Mouse (Mus musculus) cortical plate, adult 2 months (tissue): Measurements from ENCODE around the gene Fkbp2.

ENCODE experiments used
- CTCF ChIP-seq: fragments of 200-500 bp; IDR thresholded peaks from 2 replicates; pipeline ENCODE4 v1.5.1; 2011; ENCODE audit warnings: mild to moderate bottlenecking, control low read depth, low read length; ENCODE audit not compliant: insufficient read depth; ENCODE audit errors: extremely low read depth
- POLR2A ChIP-seq: fragments of 200-500 bp; IDR thresholded peaks from 2 replicates; pipeline ENCODE4 v1.6.1; 2011; ENCODE audit warnings: mild to moderate bottlenecking, low read length, control low read depth; ENCODE audit not compliant: insufficient read depth; ENCODE audit errors: extremely low read depth

GRCm38 (mm10) chr19:6947742-6948141, 32.6 kb downstream of the Fkbp2 start:
- TF ChIP-seq CTCF (no peak), POLR2A (no peak)
